Mouse (Mus musculus) testis, adult 2 months (tissue): Measurements from ENCODE around the gene 1700029I15Rik.

Source experiments
- CTCF ChIP-seq: fragments of 200-500 bp; IDR thresholded peaks from 2 replicates; pipeline ENCODE4 v1.5.1; 2012; ENCODE audit warnings: low read depth, mild to moderate bottlenecking, inconsistent platforms, low read length, moderate library complexity; ENCODE audit not compliant: control insufficient read depth, insufficient read depth, insufficient replicate concordance
- POLR2A ChIP-seq: fragments of 200-500 bp; IDR thresholded peaks from 2 replicates; pipeline ENCODE4 v1.6.1; 2012; ENCODE audit warnings: low read depth, mild to moderate bottlenecking, inconsistent platforms, low read length, moderate library complexity; ENCODE audit not compliant: control insufficient read depth

GRCm38 (mm10) chr2:92391703-92392317 lies 9.5 kb downstream of the 1700029I15Rik start:
- TF ChIP-seq POLR2A = no peak
- no peak for TF ChIP-seq CTCF
